Mouse (Mus musculus) liver, adult 2 months (tissue): ENCODE measurements at regions not wholly inside any gene's neighbourhood (a gene's known extent, or its start where the extent isn't known, plus 50 kb on each side); places are given as distances from the start of the nearest gene placed in this dataset.
"Not testable (repeated sequence)": the region's sequence is repeated elsewhere in the genome, so short reads cannot be mapped to it uniquely, and the experiment has no call there.

Experiments
- CTCF ChIP-seq: fragments of 200-500 bp; IDR thresholded peaks from 2 replicates; pipeline ENCODE4 v1.5.1; 2011; ENCODE audit warnings: low read depth, low read length, control low read depth
- POLR2A ChIP-seq: fragments of 200-500 bp; IDR thresholded peaks from 2 replicates; pipeline ENCODE4 v1.6.1; 2011; ENCODE audit warnings: low read length, control low read depth; ENCODE audit not compliant: insufficient read depth; ENCODE audit errors: extremely low read depth

GRCm38 (mm10) chr12:107208826-107209225, 279.6 kb upstream of the 3110018I06Rik start:
- TF ChIP-seq POLR2A, CTCF: not testable (repeated sequence)
